Mouse (Mus musculus) brain, embryonic 14.5 days (tissue): ENCODE results near the gene Slc6a4. TPM values are rescaled to one million over a fixed set of nuclear protein-coding genes. Genes with fewer than 3 reads are reported as not detected.

Source experiments
- DNase-seq: peaks from one replicate; pipeline ENCODE4 v3.0.0-alpha.2; 2011; ENCODE audit warnings: low read depth
- CTCF ChIP-seq: fragments of 200-500 bp; IDR thresholded peaks from 2 replicates; pipeline ENCODE4 v1.5.1; 2012; ENCODE audit warnings: inconsistent platforms, mild to moderate bottlenecking, moderate library complexity, borderline replicate concordance; ENCODE audit not compliant: insufficient read depth, insufficient read length; ENCODE audit errors: extremely low read depth
- POLR2A ChIP-seq: fragments of 200-500 bp; IDR thresholded peaks from 2 replicates; pipeline ENCODE4 v1.6.1; 2012; ENCODE audit warnings: mild to moderate bottlenecking, inconsistent platforms, borderline replicate concordance; ENCODE audit not compliant: poor library complexity, insufficient read depth, insufficient read length, severe bottlenecking; ENCODE audit errors: extremely low read depth
- polyA plus RNA-seq: library from polyadenylated mRNA; depleted of rRNA; stranded (reverse); fragments of >200 nt; gene quantifications from 2 replicates; pipeline ENCODE4 v1.2.3, GENCODE M21; 2012; rRNA removed

Slc6a4 gene
- 5.6 and 9.4 TPM in 2 replicates for polyA plus RNA-seq

DNA sequence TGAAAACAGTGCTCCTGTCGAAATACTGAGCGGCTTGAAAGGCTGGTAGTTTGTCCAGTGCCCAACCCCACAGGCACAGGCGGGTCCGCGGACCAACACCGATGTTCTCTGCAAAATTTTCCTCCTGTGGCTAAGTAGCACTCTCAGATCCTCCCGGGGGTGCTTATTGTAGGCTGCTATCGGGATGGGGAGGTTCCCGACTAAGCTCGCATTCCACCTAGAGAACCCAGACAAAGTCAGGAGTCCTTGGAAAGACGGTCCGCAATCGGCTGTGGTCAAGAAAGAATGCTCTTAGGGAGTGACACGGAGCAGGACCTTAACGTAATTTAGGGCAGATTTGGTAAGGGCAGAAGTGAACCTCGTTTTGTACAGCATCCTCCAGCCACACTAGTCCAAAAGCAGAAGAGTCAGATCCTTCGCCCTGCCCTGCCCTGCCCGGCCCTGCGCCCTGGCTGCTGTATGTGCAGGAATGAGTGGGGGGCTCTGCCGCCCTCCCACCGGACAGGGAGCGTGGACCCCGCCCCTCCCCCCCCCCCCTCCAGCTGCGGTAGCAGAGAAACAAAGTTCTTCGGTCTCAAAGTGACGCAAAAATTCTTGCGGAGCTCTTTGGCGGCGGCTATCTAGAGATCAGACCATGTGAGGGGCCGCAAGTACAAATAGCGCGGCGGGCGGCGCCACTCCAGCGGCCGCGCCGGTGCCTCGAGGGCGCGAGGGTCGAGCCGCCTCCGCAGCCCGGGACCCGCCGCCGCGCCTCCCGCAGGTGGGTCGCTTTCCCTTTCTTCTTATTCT, at the start of gene Slc6a4:
Gene Slc6a4, plus strand, starts transcription at position 688 of the 789 bp plus-strand sequence.
- no peak for TF ChIP-seq CTCF
- TF ChIP-seq POLR2A, result no peak

DNA sequence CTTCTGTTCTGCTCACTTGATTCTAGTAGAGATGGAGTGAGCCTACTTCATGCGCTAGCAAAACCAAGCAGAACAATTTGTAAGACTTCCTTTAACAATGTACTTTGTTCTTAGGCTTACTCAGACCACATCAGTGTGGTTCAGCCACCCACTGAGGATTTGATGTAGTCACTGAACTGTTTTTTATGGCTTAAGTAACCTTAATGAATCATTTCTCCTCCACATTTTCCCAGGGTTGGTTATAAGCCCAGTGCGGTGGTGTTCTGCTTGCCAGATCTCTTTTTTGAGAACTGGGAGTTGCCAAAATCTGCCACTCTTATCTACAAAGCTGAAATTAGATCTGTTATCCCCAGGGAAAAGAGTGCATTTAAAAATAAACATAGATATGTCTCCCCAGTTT, 44.9 kb upstream of the Slc6a4 start:
- no peak for DNase-seq
- TF ChIP-seq CTCF (no peak), POLR2A (no peak)

More for the DNA sequence above, at the start of gene Slc6a4:
- DNase-seq, result peak; percentile 37

DNA sequence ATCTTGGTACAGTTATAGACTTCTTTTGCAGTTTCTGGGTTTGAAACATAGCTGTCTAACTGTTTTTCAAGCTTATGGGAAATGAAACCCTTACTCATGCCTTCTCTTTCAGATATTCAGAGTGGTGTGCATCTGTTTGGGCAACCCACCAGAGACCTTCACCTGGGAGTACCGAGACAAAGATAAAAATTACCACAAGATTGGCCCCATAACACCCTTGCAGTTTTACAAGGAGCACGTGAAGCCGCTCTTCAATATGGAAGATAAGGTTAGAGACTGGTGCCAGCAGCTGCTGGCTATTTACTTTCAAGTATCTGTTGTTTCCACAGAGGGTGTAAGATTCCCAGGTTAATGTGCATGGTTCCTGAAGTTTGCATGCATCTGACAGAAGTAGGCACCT, 32.7 kb upstream of the Slc6a4 start:
- TF ChIP-seq POLR2A, result no peak
- TF ChIP-seq CTCF, result no peak
- no peak for DNase-seq

DNA sequence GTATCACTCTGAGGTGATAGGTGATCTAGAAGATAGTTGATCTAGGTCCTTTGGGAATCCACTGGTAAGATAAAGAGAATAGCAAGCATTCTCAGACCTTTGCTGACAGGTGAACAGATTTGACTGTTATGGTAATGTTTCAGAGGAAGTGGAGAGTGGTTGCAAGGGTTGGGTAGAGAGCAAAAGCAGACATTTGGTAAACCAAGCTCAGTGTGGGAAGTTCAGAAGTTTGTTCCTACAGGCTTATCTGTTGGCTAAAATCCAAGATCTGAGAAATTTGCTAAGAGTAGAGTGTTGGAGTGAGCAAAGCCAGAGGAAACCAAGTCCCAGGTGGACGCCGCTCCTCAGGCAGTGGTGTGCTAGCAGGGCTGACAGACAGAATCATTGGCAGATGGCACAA, 28.1 kb upstream of the Slc6a4 start:
- no peak for DNase-seq
- no peak for TF ChIP-seq CTCF
- TF ChIP-seq POLR2A, result no peak

DNA sequence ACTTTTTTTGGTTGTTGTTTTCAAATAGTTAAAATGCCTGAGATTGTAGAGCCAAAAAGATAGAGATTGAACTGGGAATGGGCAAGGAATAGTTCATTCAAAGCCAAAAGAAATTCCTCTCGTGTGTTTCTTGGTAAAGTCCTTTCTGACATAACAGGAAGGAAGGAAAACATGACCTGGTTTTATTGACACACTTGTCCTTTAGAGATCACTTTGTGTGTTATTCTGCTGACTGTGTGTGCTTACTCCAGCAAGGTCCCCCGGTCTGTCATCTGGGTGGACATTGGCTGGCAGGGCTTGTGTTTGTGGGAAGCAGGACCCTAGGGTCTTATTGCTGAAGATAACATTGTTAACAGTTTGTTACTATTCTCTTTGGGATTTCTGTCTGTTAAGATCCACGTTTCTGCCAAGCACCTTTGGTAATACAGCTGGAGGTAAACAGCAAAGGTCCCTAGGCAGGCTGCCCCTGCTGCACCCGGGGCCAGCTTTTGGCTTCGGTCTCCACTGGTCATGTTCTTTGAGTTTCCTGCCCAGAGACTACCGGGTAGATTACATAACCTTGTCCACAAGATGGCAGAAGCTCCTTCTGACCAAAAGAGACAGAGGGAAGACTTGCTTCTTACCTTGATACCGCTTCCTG, 23.6 kb upstream of the Slc6a4 start:
- DNase-seq, result no peak
- TF ChIP-seq POLR2A (no peak), CTCF (no peak)

DNA sequence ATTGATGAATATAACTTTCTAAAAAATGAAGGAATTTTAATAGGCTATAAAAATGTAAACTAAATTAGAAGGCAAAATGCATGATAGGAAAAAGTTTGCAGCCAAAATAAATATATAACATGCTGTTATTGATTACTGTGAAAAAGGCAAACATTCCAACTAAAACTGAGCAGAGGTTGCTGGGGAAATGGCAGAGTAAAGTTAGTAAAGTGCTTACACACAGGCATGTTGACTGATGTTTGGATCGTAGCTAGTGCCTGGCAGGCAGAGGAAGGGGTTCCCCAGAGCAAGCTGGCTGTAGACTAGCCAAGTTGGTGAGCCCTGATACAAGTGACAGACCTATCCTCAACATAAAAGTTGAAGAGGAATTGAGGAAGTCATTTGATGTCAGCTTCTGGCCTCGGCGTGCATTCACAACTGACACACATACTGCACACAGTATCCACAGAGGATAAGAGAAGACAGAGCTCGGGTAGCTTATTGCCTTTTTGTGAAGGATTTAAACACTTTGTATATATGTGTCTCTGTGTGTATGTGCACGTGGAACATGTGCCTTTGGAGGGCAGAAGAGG, 16.7 kb upstream of the Slc6a4 start:
- TF ChIP-seq POLR2A, result no peak
- TF ChIP-seq CTCF, result no peak
- no peak for DNase-seq

DNA sequence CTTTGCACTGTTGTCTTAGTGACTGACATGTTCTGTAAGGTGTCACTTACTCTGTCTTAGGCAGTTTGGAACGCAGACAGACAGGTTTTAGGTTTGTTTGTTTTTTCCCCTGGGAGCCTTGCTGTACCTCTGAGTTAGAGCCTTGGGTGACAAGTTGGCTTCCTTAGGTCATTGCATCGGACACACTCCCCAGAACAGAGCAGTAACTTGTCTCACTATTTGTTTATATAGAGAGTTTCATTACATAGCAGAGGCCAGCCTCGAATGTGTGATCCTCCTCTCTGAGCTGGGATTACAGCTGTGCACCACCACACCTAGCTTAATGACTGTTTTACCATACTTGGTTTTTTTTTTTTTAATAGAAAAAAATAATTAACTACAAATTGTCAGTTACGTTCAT, 16.0 kb upstream of the Slc6a4 start:
- no peak for TF ChIP-seq CTCF
- TF ChIP-seq POLR2A, result no peak
- DNase-seq, result no peak

DNA sequence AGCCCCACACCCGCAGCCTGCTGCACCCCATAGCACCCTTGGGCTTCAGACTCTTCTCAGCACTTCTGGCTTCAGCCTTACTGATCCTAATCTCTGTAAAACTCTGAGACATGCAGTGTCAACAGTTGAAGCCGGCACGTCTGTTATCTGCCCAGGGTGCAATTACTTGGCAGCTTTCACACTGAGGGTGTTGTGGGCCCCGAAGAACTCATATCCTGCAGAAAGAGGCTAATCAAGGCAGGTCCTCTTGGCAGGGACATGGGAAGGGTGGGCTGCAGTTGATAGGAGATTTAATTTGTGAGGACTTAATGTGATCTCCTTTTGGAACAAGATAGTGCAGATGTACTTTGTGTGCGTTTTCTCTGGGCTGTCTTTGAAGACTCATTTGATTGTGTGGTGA, 14.8 kb upstream of the Slc6a4 start:
- no peak for DNase-seq
- TF ChIP-seq POLR2A, result no peak
- no peak for TF ChIP-seq CTCF

DNA sequence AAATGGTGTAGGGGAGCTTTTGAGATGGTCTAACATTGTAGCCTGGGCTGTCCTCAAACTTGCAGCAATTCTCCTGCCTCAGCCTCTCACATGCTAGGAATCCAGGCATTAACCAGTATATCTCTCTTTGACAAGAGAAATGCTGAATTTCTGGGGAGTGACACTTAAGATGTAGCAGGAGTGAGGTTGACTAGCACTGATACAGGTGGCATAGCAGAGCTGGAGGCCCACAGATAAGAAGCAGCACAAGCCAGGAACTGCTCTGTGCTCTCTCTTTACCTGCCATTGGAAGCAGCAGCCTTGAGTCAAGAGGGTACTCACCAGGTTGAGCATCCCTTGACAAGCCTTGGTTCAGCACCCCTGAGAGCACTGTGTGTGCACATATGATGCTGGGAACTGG, 14.2 kb upstream of the Slc6a4 start:
- no peak for DNase-seq
- TF ChIP-seq CTCF (no peak), POLR2A (no peak)

DNA sequence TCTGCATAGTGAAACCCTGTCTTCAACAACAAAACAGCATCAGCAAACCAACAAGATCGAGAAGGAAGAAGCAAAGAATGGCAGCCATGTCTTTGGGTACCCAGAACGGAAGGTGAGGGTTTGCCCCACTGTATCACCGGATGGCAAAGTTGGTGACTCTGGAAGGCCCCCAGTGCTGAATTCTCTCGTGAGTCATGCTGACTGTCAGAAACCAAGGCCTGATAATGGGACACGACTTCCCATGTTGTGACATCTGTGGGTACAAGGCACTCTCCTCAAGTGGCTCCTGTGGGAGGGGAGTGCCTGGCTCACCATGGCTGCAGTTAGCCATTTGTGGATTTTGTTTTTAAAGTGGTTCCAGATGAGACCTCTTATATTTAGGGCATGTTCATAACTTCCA, 7.6 kb upstream of the Slc6a4 start:
- TF ChIP-seq CTCF, result no peak
- no peak for TF ChIP-seq POLR2A
- DNase-seq, result no peak

DNA sequence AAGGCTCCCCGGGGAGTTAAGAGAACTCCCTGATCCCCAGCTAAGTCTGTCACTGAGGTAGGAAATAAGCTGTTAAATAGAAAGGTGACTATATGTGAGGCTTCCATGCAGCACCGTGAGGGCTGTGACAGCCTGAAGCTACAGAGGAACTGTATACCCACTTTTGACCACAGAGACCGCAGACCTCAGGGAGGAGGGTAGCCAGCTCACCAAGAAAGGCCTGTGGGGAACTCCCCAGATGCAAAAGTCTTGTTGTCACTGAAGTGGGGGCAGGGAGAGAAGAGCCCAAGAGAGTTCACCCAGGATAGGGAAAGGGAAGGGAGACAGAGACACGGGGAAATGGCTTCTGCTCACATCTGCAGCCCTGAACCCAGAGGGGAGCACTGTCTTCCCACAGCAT, 5.5 kb upstream of the Slc6a4 start:
- no peak for DNase-seq
- TF ChIP-seq POLR2A (no peak), CTCF (no peak)

DNA sequence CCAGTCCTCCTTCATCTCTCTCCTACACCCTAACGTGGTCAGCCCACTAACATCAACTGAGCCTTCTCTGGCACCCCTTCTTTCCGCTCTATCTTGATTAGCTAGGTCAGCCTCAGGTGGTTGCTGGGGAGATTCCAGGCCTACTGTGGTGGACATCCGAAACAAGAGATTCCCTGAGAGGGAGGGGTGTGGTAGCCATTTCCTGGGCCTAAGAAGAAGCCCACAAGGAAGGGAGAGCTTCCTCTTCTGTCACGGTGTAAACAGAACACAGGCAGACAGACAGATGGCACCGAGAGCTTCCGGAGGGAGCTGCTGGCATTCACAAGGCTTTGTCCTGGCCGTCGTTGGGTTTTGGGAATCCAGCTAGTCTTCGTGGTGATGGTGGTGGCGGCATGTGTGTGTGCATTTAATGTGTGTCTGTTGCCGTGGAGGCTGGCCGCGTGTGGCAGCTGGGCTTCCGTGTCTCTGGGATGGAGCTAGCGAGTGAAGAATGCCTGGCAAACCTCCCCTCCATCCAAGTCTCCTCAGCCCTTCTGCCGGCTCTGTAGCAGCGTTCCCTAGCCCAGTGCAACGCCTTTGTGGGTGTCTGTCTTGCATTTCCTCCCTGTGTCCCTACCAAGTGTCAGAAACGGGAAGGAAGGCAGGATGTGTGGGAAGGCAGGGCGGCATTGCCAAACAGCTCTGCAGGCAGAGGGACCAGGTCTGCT, 2.3 kb upstream of the Slc6a4 start:
- peak; percentile 46 for DNase-seq
- TF ChIP-seq POLR2A (no peak), CTCF (no peak)

DNA sequence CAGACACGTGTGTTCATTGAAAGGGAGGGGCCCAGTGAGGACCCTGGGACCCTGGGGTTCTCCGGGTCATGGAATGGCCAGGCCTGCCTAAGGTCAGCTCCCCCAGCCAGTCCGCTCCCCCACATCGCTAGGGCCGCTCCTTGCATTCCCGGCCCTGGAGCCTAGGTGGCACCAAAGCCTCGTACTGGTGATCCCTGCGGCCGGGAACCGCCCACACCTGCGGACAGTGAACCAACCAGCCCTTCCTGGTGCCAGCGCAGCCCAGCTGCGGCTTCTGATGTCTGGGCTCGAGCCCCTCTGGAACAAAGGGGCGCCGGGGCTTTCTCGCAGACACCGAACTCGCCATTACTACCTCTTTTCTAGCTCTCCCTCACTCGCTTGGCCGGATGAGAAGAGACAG, 1.1 kb upstream of the Slc6a4 start:
- TF ChIP-seq POLR2A (no peak), CTCF (peak; percentile 80)
- DNase-seq, result peak; percentile 68
